Mouse (Mus musculus): Measurements from ENCODE around the gene Mto1. TPM values are rescaled to one million over a fixed set of nuclear protein-coding genes. Genes with fewer than 3 reads are reported as not detected.
"Not testable (repeated sequence)": the region's sequence is repeated elsewhere in the genome, so short reads cannot be mapped to it uniquely, and the experiment has no call there.

The Mto1 gene
- polyA plus RNA-seq, 1 experiment from 2014 or later: 26.0 TPM

- Histone ChIP-seq H3K4me3 (ENCODE audit: low read depth, low read length) (no peak overlapping the region), H3K9me3 (ENCODE audit: control insufficient read depth, low read length) (no peaks in the 10 kb centered on the region), H3K4me2 (no peak overlapping the region), H3K36me3 (ENCODE audit: control insufficient read depth, insufficient read depth, low read length) (peaks cover 12% of the 10 kb centered on the region; the same call in 1 of the 2 replicates), H3K27me3 (ENCODE audit: control insufficient read depth, insufficient read depth, low read length) (no peaks in the 10 kb centered on the region), H3K27ac (ENCODE audit: low read depth, low read length) (no peak overlapping the region), H3K4me1 (ENCODE audit: control insufficient read depth, insufficient read depth, low read length) (no peaks in the 10 kb centered on the region), H3K9ac (ENCODE audit: low read length) (no peak overlapping the region)
- ATAC-seq (ENCODE audit: low FRiP score) (no peak), DNase-seq (ENCODE audit: low spot score, missing footprints) (no peak)
- 88% methylated on average over 8 of the region's 8 CpGs for WGBS
Observed at GRCm38 (mm10) chr9:78473588-78473987, 25.6 kb downstream of the Mto1 start.

- Histone ChIP-seq H3K36me3 (ENCODE audit: control insufficient read depth, insufficient read depth, low read length) (peaks cover 14% of the 10 kb centered on the region; the same call in 1 of the 2 replicates), H3K9me3 (ENCODE audit: control insufficient read depth, low read length) (no peaks in the 10 kb centered on the region), H3K27ac (ENCODE audit: low read depth, low read length) (no peak overlapping the region), H3K27me3 (ENCODE audit: control insufficient read depth, insufficient read depth, low read length) (no peaks in the 10 kb centered on the region), H3K4me1 (ENCODE audit: control insufficient read depth, insufficient read depth, low read length) (peaks cover 2% of the 10 kb centered on the region; the same call in 1 of the 2 replicates), H3K4me3 (ENCODE audit: low read depth, low read length) (no peak overlapping the region), H3K4me2 (no peak overlapping the region), H3K9ac (ENCODE audit: low read length) (no peak overlapping the region)
- ATAC-seq (ENCODE audit: low FRiP score): no peak
- DNase-seq (ENCODE audit: low spot score, missing footprints): no peak
- WGBS: 74% methylated on average over 2 of the region's 2 CpGs
Observed at GRCm38 (mm10) chr9:78474270-78474669, 26.3 kb downstream of the Mto1 start.

DNA sequence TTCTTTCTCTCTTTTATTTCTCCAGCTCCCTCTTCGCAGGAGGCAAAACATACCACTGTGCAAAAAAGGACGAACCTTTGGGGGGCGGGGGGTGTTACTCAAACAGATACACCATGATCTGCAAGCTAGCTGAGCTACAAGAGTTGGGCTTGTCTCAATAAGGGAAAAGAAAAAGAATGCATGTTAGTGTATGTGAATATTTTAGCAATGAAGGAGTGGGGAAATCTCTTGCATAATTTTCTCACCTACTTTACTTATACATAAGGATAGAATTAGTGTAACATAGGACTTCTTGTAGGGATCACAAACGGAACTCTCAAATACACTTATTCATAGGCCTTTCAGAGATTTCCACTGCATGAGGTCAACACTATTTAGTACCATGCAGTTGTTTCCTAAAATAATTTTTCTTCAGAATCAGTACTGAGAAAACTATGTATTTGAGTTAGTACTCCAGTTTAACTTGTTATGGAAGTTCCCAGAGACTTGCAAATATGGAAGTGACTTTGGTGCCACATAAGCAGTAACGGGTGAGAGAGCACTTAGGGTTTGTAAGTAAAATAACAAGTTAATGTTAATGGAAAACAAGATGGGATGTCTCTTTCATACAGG, 26.9 kb downstream of the Mto1 start:
- no peak for ATAC-seq (ENCODE audit: low FRiP score)
- no peak overlapping the region for H3K27ac ChIP-seq (ENCODE audit: low read depth, low read length)
- no peaks in the 10 kb centered on the region for H3K27me3 ChIP-seq (ENCODE audit: control insufficient read depth, insufficient read depth, low read length)
- no peaks in the 10 kb centered on the region for H3K9me3 ChIP-seq (ENCODE audit: control insufficient read depth, low read length)
- H3K9ac ChIP-seq (ENCODE audit: low read length): no peak overlapping the region
- H3K4me1 ChIP-seq (ENCODE audit: control insufficient read depth, insufficient read depth, low read length): peaks cover 2% of the 10 kb centered on the region; the same call in 1 of the 2 replicates
- 90% methylated on average over 5 of the region's 5 CpGs for WGBS
- H3K4me2 ChIP-seq: no peak overlapping the region
- H3K36me3 ChIP-seq (ENCODE audit: control insufficient read depth, insufficient read depth, low read length): peaks cover 18% of the 10 kb centered on the region; the same call in 1 of the 2 replicates
- no peak overlapping the region for H3K4me3 ChIP-seq (ENCODE audit: low read depth, low read length)
- peak; percentile 83 for DNase-seq (ENCODE audit: low spot score, missing footprints)

- no peak overlapping the region for H3K27ac ChIP-seq (ENCODE audit: low read depth, low read length)
- peaks cover 18% of the 10 kb centered on the region; the same call in 1 of the 2 replicates for H3K36me3 ChIP-seq (ENCODE audit: control insufficient read depth, insufficient read depth, low read length)
- no peak overlapping the region for H3K4me2 ChIP-seq
- 87% methylated on average over 2 of the region's 2 CpGs for WGBS
- no peaks in the 10 kb centered on the region for H3K9me3 ChIP-seq (ENCODE audit: control insufficient read depth, low read length)
- no peak overlapping the region for H3K4me3 ChIP-seq (ENCODE audit: low read depth, low read length)
- H3K27me3 ChIP-seq (ENCODE audit: control insufficient read depth, insufficient read depth, low read length): no peaks in the 10 kb centered on the region
- H3K9ac ChIP-seq (ENCODE audit: low read length): no peak overlapping the region
- DNase-seq (ENCODE audit: low spot score, missing footprints): peak; percentile 88
- H3K4me1 ChIP-seq (ENCODE audit: control insufficient read depth, insufficient read depth, low read length): peaks cover 2% of the 10 kb centered on the region; the same call in 1 of the 2 replicates
- no peak for ATAC-seq (ENCODE audit: low FRiP score)
Observed at GRCm38 (mm10) chr9:78475383-78475780, 27.4 kb downstream of the Mto1 start.

DNA sequence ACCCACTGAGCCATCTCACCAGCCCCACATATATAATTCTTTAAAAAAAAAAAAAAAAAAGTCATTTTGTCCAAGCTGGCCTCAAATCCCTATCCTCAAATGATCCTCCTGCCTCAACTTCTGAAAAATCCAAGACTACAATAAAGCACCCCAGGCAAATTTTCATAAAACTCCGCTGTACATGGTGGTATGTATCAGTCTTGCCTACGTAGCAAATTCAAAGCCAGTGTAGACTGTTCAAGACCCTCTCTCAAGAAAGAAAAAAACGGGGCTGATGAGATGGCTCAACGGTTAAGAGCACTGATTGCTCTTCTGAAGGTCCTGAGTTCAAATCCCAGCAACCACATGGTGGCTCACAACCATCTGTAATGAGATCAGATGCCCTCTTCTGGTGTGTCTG, 27.9 kb downstream of the Mto1 start:
- no peak overlapping the region for H3K9ac ChIP-seq (ENCODE audit: low read length)
- H3K27ac ChIP-seq (ENCODE audit: low read depth, low read length): no peak overlapping the region
- no peaks in the 10 kb centered on the region for H3K9me3 ChIP-seq (ENCODE audit: control insufficient read depth, low read length)
- H3K4me2 ChIP-seq: no peak overlapping the region
- H3K27me3 ChIP-seq (ENCODE audit: control insufficient read depth, insufficient read depth, low read length): no peaks in the 10 kb centered on the region
- H3K4me1 ChIP-seq (ENCODE audit: control insufficient read depth, insufficient read depth, low read length): peaks cover 2% of the 10 kb centered on the region; the same call in 1 of the 2 replicates
- peak; percentile 89 for DNase-seq (ENCODE audit: low spot score, missing footprints)
- no peak for ATAC-seq (ENCODE audit: low FRiP score)
- H3K36me3 ChIP-seq (ENCODE audit: control insufficient read depth, insufficient read depth, low read length): peaks cover 18% of the 10 kb centered on the region; the same call in 1 of the 2 replicates
- no peak overlapping the region for H3K4me3 ChIP-seq (ENCODE audit: low read depth, low read length)
- 89% methylated on average over 4 of the region's 4 CpGs for WGBS

- H3K9ac ChIP-seq (ENCODE audit: low read length): no peak overlapping the region
- ATAC-seq (ENCODE audit: low FRiP score) (no peak; the same call in 1 of the 2 replicates), DNase-seq (ENCODE audit: low spot score, missing footprints) (peak; percentile 93)
- peak overlapping the region; percentile 6; the same call in 1 of the 2 replicates for H3K27ac ChIP-seq (ENCODE audit: low read depth, low read length)
- H3K4me3 ChIP-seq (ENCODE audit: low read depth, low read length): no peak overlapping the region
- H3K9me3 ChIP-seq (ENCODE audit: control insufficient read depth, low read length): no peaks in the 10 kb centered on the region
- H3K27me3 ChIP-seq (ENCODE audit: control insufficient read depth, insufficient read depth, low read length): no peaks in the 10 kb centered on the region
- 3% methylated on average over 1 of the region's 1 CpGs for WGBS
- H3K4me2 ChIP-seq: no peak overlapping the region
- peaks cover 2% of the 10 kb centered on the region; the same call in 1 of the 2 replicates for H3K4me1 ChIP-seq (ENCODE audit: control insufficient read depth, insufficient read depth, low read length)
- peaks cover 18% of the 10 kb centered on the region; the same call in 1 of the 2 replicates for H3K36me3 ChIP-seq (ENCODE audit: control insufficient read depth, insufficient read depth, low read length)
Observed at GRCm38 (mm10) chr9:78476531-78477020, 28.6 kb downstream of the Mto1 start.

DNA sequence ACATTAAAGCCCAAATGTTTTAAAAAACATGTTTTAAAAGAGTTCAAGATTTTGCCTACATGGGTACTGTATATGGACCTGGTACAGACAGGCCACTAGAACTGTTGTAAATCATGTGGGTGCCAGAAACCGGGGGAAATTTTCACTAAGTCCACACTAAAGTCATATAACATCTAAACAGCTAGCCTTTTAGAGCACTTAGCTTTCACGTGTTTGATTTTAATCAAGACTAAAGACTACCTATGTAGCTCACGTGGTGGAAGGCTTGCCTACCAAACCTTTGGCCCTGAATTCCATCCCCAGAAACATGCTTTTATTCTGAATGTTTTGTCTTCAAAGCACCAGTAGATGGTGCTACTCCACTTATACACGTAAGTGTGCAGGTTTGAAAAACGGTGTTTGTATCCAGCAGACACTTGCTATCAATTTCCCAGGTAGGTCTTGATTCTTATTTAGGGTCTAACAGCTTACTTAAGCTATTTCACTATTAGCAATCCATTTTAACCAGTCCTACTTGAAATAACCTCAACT, 29.1 kb downstream of the Mto1 start:
- no peak for ATAC-seq (ENCODE audit: low FRiP score)
- Histone ChIP-seq H3K4me2 (no peak overlapping the region), H3K9ac (ENCODE audit: low read length) (no peak overlapping the region), H3K27ac (ENCODE audit: low read depth, low read length) (peak overlapping the region; percentile 6; the same call in 1 of the 2 replicates), H3K27me3 (ENCODE audit: control insufficient read depth, insufficient read depth, low read length) (no peaks in the 10 kb centered on the region), H3K9me3 (ENCODE audit: control insufficient read depth, low read length) (no peaks in the 10 kb centered on the region), H3K4me3 (ENCODE audit: low read depth, low read length) (no peak overlapping the region), H3K4me1 (ENCODE audit: control insufficient read depth, insufficient read depth, low read length) (peaks cover 2% of the 10 kb centered on the region; the same call in 1 of the 2 replicates), H3K36me3 (ENCODE audit: control insufficient read depth, insufficient read depth, low read length) (peaks cover 18% of the 10 kb centered on the region; the same call in 1 of the 2 replicates)
- 5% methylated on average over 5 of the region's 5 CpGs for WGBS
- peak; percentile 93 for DNase-seq (ENCODE audit: low spot score, missing footprints)

- peak overlapping the region; percentile 9; the same call in 1 of the 2 replicates for H3K9ac ChIP-seq (ENCODE audit: low read length)
- not testable (repeated sequence) for H3K27me3 ChIP-seq (ENCODE audit: control insufficient read depth, insufficient read depth, low read length); H3K9me3 ChIP-seq (ENCODE audit: control insufficient read depth, low read length); H3K4me2 ChIP-seq; H3K4me3 ChIP-seq (ENCODE audit: low read depth, low read length); ATAC-seq (ENCODE audit: low FRiP score); H3K4me1 ChIP-seq (ENCODE audit: control insufficient read depth, insufficient read depth, low read length); H3K27ac ChIP-seq (ENCODE audit: low read depth, low read length)
- peaks cover 16% of the 10 kb centered on the region; the same call in 1 of the 2 replicates for H3K36me3 ChIP-seq (ENCODE audit: control insufficient read depth, insufficient read depth, low read length)
- peak; percentile 87 for DNase-seq (ENCODE audit: low spot score, missing footprints)
- 58% methylated on average over 1 of the region's 1 CpGs for WGBS
Observed at GRCm38 (mm10) chr9:78478009-78478605, 30.1 kb downstream of the Mto1 start.

- Histone ChIP-seq H3K36me3 (ENCODE audit: control insufficient read depth, insufficient read depth, low read length) (peaks cover 16% of the 10 kb centered on the region; the same call in 1 of the 2 replicates), H3K9ac (ENCODE audit: low read length) (peak overlapping the region; percentile 99), H3K4me2 (peak overlapping the region; percentile 61), H3K4me3 (ENCODE audit: low read depth, low read length) (peak overlapping the region; percentile 98)
- H3K4me1 ChIP-seq (ENCODE audit: control insufficient read depth, insufficient read depth, low read length); H3K27me3 ChIP-seq (ENCODE audit: control insufficient read depth, insufficient read depth, low read length); H3K9me3 ChIP-seq (ENCODE audit: control insufficient read depth, low read length); DNase-seq (ENCODE audit: low spot score, missing footprints); ATAC-seq (ENCODE audit: low FRiP score); H3K27ac ChIP-seq (ENCODE audit: low read depth, low read length): not testable (repeated sequence)
- 37% methylated on average over 8 of the region's 8 CpGs for WGBS
Observed at GRCm38 (mm10) chr9:78479308-78479707, 31.3 kb downstream of the Mto1 start.

Data from midbrain, embryonic 11.5 days (tissue).